Mouse (Mus musculus): ENCODE measurements around the gene Tmem19. TPM values are rescaled to one million over a fixed set of nuclear protein-coding genes. Genes with fewer than 3 reads are reported as not detected.

Tmem19 gene
- polyA plus RNA-seq, 1 experiment from 2014 or later: 40.5 TPM

GRCm38 (mm10) chr10:115315473-115316171 lies 46.7 kb downstream of the Tmem19 start, which contains the start of gene Rab21:
Gene Rab21 (minus strand): TSS chr10:115315594.
- Histone ChIP-seq H3K27me3 (no peaks in the 10 kb centered on the region), H3K9ac (replicated peaks) (peak within 1 kb of the TSS; percentile 95), H3K4me1 (peaks cover 33% of the 10 kb centered on the region), H3K4me3 (peak within 1 kb of the TSS; percentile 97), H3K36me3 (0 out of 2 replicates have a peak, but pooled peaks cover 3% of the 10 kb centered on the region), H3K4me2 (replicated peaks) (peak within 1 kb of the TSS; percentile 75), H3K9me3 (no peaks in the 10 kb centered on the region), H3K27ac (replicated peaks) (peak within 1 kb of the TSS; percentile 96)
- under 1% methylated on average over 48 of the region's 48 CpGs for WGBS
- peak; percentile 95 for ATAC-seq (replicated peaks)

- H3K27me3 ChIP-seq: no peaks in the 10 kb centered on the region
- peak; percentile 79 for ATAC-seq (replicated peaks)
Measured at GRCm38 (mm10) chr10:115314582-115315452, 47.5 kb downstream of the Tmem19 start.

GRCm38 (mm10) chr10:115314287-115314581 lies 48.1 kb downstream of the Tmem19 start:
- Histone ChIP-seq H3K27ac (replicated peaks) (no peak overlapping the region), H3K27me3 (no peaks in the 10 kb centered on the region), H3K4me3 (peak overlapping the region; percentile 97), H3K36me3 (0 out of 2 replicates have a peak, but pooled peaks cover 3% of the 10 kb centered on the region), H3K9me3 (no peaks in the 10 kb centered on the region), H3K4me1 (peaks cover 33% of the 10 kb centered on the region), H3K9ac (replicated peaks) (peak overlapping the region; percentile 95), H3K4me2 (replicated peaks) (peak overlapping the region; percentile 75)
- ATAC-seq (replicated peaks): no peak
- 25% methylated on average over 6 of the region's 6 CpGs for WGBS

More at GRCm38 (mm10) chr10:115314582-115315452, 47.5 kb downstream of the Tmem19 start:
- H3K4me2 ChIP-seq (replicated peaks): peak overlapping the region; percentile 75
- 1% methylated on average over 72 of the region's 73 CpGs for WGBS
- H3K4me1 ChIP-seq: peaks cover 33% of the 10 kb centered on the region
- peak overlapping the region; percentile 97 for H3K4me3 ChIP-seq
- H3K9me3 ChIP-seq: no peaks in the 10 kb centered on the region
- H3K27ac ChIP-seq (replicated peaks): peak overlapping the region; percentile 96
- peak overlapping the region; percentile 95 for H3K9ac ChIP-seq (replicated peaks)
- 0 out of 2 replicates have a peak, but pooled peaks cover 3% of the 10 kb centered on the region for H3K36me3 ChIP-seq

- Histone ChIP-seq H3K4me2 (replicated peaks) (peak overlapping the region; percentile 75), H3K4me1 (peaks cover 33% of the 10 kb centered on the region), H3K27me3 (no peaks in the 10 kb centered on the region), H3K27ac (replicated peaks) (no peak overlapping the region), H3K9me3 (no peaks in the 10 kb centered on the region), H3K4me3 (peak overlapping the region; percentile 97), H3K36me3 (0 out of 2 replicates have a peak, but pooled peaks cover 3% of the 10 kb centered on the region), H3K9ac (replicated peaks) (peak overlapping the region; percentile 95; the same call in 1 of the 2 replicates)
- 53% methylated on average over 14 of the region's 14 CpGs for WGBS
- no peak for ATAC-seq (replicated peaks)
Measured at GRCm38 (mm10) chr10:115313641-115314286, 48.5 kb downstream of the Tmem19 start.

GRCm38 (mm10) chr10:115312732-115313131 lies 49.6 kb downstream of the Tmem19 start:
- Histone ChIP-seq H3K4me2 (replicated peaks) (no peak overlapping the region), H3K4me1 (peaks cover 33% of the 10 kb centered on the region), H3K4me3 (no peak overlapping the region), H3K9ac (replicated peaks) (no peak overlapping the region), H3K27ac (replicated peaks) (no peak overlapping the region), H3K36me3 (0 out of 2 replicates have a peak, but pooled peaks cover 3% of the 10 kb centered on the region), H3K27me3 (no peaks in the 10 kb centered on the region), H3K9me3 (no peaks in the 10 kb centered on the region)
- no peak for ATAC-seq (replicated peaks)
- WGBS: 64% methylated on average over 3 of the region's 3 CpGs

- WGBS: 91% methylated on average over 5 of the region's 5 CpGs
- peaks cover 33% of the 10 kb centered on the region for H3K4me1 ChIP-seq
Measured at GRCm38 (mm10) chr10:115312194-115312593, 50.1 kb downstream of the Tmem19 start.

GRCm38 (mm10) chr10:115311263-115311965 lies 50.9 kb downstream of the Tmem19 start:
- Histone ChIP-seq H3K27ac (replicated peaks) (no peak overlapping the region), H3K9me3 (no peaks in the 10 kb centered on the region), H3K27me3 (no peaks in the 10 kb centered on the region), H3K4me3 (no peak overlapping the region), H3K9ac (replicated peaks) (no peak overlapping the region), H3K4me1 (peaks cover 32% of the 10 kb centered on the region), H3K36me3 (0 out of 2 replicates have a peak, but pooled peaks cover 3% of the 10 kb centered on the region), H3K4me2 (replicated peaks) (no peak overlapping the region)
- no peak for ATAC-seq (replicated peaks)
- WGBS: 89% methylated on average over 14 of the region's 14 CpGs

More at GRCm38 (mm10) chr10:115312194-115312593, 50.1 kb downstream of the Tmem19 start:
- no peak overlapping the region for H3K9ac ChIP-seq (replicated peaks)
- no peaks in the 10 kb centered on the region for H3K27me3 ChIP-seq
- no peak overlapping the region for H3K4me2 ChIP-seq (replicated peaks)
- H3K9me3 ChIP-seq: no peaks in the 10 kb centered on the region
- H3K27ac ChIP-seq (replicated peaks): no peak overlapping the region
- ATAC-seq (replicated peaks): no peak
- 0 out of 2 replicates have a peak, but pooled peaks cover 3% of the 10 kb centered on the region for H3K36me3 ChIP-seq
- H3K4me3 ChIP-seq: no peak overlapping the region

GRCm38 (mm10) chr10:115309191-115309590 lies 53.1 kb downstream of the Tmem19 start:
- H3K9ac ChIP-seq (replicated peaks): no peak overlapping the region

GRCm38 (mm10) chr10:115307331-115307875 lies 54.9 kb downstream of the Tmem19 start:
- Histone ChIP-seq H3K9ac (replicated peaks) (no peak overlapping the region), H3K4me1 (peaks cover 11% of the 10 kb centered on the region), H3K4me3 (no peak overlapping the region), H3K4me2 (replicated peaks) (no peak overlapping the region), H3K27me3 (no peaks in the 10 kb centered on the region), H3K9me3 (no peaks in the 10 kb centered on the region), H3K36me3 (peaks cover 3% of the 10 kb centered on the region; the same call in 1 of the 2 replicates), H3K27ac (replicated peaks) (no peak overlapping the region)
- no peak for ATAC-seq (replicated peaks)
- WGBS: 89% methylated on average over 7 of the region's 7 CpGs

More at GRCm38 (mm10) chr10:115309191-115309590, 53.1 kb downstream of the Tmem19 start:
- no peak overlapping the region for H3K4me2 ChIP-seq (replicated peaks)
- H3K4me1 ChIP-seq: peaks cover 27% of the 10 kb centered on the region
- no peaks in the 10 kb centered on the region for H3K9me3 ChIP-seq
- no peak overlapping the region for H3K27ac ChIP-seq (replicated peaks)
- H3K27me3 ChIP-seq: no peaks in the 10 kb centered on the region
- H3K4me3 ChIP-seq: no peak overlapping the region
- H3K36me3 ChIP-seq: 0 out of 2 replicates have a peak, but pooled peaks cover 3% of the 10 kb centered on the region
- no peak for ATAC-seq (replicated peaks)
- WGBS: 92% methylated on average over 4 of the region's 4 CpGs

GRCm38 (mm10) chr10:115298683-115299082 lies 63.6 kb downstream of the Tmem19 start:
- no peaks in the 10 kb centered on the region for H3K27me3 ChIP-seq
- H3K4me3 ChIP-seq: no peak overlapping the region
- no peak for ATAC-seq (replicated peaks)
- WGBS: 93% methylated on average over 4 of the region's 4 CpGs
- H3K4me1 ChIP-seq: no peaks in the 10 kb centered on the region
- H3K4me2 ChIP-seq (replicated peaks): no peak overlapping the region
- no peak overlapping the region for H3K9ac ChIP-seq (replicated peaks)
- no peak overlapping the region for H3K27ac ChIP-seq (replicated peaks)
- H3K36me3 ChIP-seq: peaks cover 51% of the 10 kb centered on the region
- H3K9me3 ChIP-seq: no peaks in the 10 kb centered on the region

- Histone ChIP-seq H3K36me3 (peaks cover 61% of the 10 kb centered on the region), H3K9me3 (no peaks in the 10 kb centered on the region), H3K27me3 (no peaks in the 10 kb centered on the region), H3K4me2 (replicated peaks) (no peak overlapping the region), H3K27ac (replicated peaks) (no peak overlapping the region), H3K4me1 (no peaks in the 10 kb centered on the region), H3K4me3 (no peak overlapping the region), H3K9ac (replicated peaks) (no peak overlapping the region)
- no peak for ATAC-seq (replicated peaks)
- 96% methylated on average over 5 of the region's 5 CpGs for WGBS
Measured at GRCm38 (mm10) chr10:115297582-115297981, 64.7 kb downstream of the Tmem19 start.

All from forebrain, embryonic 15.5 days (tissue).